Mouse (Mus musculus) urinary bladder, postnatal 25 days (tissue): ENCODE results near the gene Arhgap28.

ENCODE experiments used
- DNase-seq: peaks from one replicate; pipeline ENCODE4 v3.0.0; 2022; ENCODE audit warnings: low spot score

Arhgap28 gene

GRCm38 (mm10) chr17:68003741-68004560 lies at the start of gene Arhgap28:
Arhgap28 (minus strand) TSS chr17:68004120.
- DNase-seq, result peak; percentile 80

- no peak for DNase-seq
Observed at GRCm38 (mm10) chr17:68046341-68046675, 42.4 kb upstream of the Arhgap28 start.

GRCm38 (mm10) chr17:68045655-68046340 lies 41.9 kb upstream of the Arhgap28 start:
- no peak for DNase-seq

DNA sequence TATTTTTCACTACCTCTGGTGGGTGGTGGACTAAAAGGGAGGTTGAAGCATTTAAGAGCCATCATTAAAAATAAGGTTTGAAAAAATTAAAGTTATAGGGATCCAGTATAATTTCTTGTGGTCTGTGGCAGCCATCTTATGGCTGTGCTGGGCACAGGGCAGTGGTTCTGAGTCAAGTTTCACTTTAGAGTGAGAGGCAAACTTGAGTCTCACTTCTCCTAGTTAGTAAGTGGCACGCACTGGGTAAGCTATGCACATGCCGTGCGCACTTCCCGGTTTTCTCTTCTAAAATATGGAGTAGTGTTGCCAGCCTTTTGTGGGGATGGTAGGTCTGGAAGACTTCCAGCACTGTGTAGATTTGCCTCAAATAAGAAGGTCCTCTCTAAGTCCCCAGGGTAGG lies 38.5 kb upstream of the Arhgap28 start:
- DNase-seq, result no peak

DNA sequence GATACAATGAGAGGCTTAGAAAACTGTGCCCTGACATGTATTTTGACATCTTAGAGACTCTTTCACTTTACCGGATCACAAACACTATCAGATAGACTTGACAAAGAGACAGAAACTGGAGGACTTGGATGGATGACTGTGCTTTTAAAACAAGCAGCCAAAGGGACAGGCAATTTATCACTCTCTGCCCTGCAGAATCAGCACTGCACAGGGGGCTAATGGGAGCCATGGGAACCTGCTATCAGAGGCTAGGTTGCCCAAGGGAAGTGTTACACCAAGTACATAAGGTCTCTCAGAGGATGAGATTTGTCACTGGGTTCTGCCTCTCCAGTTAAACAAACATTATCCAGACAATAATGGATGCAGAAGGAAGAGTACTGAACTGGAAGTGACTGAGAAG lies 33.1 kb upstream of the Arhgap28 start:
- DNase-seq, result no peak

DNA sequence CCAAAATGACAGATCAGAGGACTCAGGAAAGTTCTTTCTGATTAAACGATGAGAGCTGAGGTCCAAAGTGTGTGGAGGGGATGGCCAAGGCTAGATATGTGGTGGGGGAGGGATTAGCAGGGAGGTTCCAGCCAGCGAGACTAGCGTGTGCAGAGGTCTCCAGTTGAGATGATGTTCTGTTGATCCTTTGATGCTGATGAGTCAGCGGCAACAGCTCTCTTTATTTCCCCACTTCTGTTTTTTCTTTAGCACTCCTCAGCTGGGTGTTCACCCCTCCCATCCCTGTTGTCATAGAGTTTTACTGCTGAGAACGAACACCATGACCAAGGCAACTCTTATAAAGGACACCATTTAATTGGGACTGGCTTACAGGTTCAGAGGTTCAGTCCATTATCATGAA lies 25.6 kb upstream of the Arhgap28 start:
- no peak for DNase-seq

DNA sequence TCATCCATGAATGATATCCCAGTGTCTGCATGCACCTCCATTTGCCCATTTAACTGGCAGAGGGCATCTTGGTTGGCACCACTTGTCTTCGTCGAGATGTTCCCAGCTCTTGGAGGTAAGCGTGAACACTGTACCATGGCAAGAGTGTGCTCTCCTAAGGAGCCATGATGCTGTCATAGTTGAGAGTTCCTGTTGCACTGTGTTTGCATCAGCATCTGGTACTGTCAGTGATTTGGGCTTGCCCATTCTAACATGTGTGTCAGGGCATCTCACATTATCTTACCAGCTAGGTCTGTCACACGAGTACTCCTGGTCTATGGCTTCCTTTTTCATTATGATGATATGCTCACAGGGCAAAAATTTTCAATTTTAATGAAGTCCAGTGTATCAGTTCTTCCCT lies 24.6 kb upstream of the Arhgap28 start:
- DNase-seq, result no peak

- no peak for DNase-seq
Observed at GRCm38 (mm10) chr17:68024327-68024726, 20.4 kb upstream of the Arhgap28 start.

- no peak for DNase-seq
Observed at GRCm38 (mm10) chr17:68019466-68020065, 15.6 kb upstream of the Arhgap28 start.

GRCm38 (mm10) chr17:68017095-68017494 lies 13.2 kb upstream of the Arhgap28 start:
- DNase-seq, result no peak

DNA sequence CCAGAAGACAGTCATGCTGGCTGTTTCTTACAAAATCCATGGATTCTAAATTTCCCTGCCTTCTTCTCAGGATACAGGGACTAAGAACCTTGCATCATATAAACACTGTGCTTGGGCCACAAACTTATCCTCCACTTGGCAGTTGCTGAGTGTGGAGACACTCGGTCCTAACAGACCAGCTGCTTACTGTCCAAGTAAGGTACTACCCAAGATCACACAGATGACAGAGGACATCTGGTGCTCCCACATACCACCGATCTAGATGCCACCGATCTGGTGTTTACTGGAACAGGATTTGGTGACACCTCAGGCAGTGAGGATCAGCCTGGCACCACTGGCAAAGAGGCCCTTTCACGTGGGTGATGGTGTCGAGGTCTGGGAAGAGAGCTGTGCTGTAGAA lies 7.7 kb upstream of the Arhgap28 start:
- no peak for DNase-seq

DNA sequence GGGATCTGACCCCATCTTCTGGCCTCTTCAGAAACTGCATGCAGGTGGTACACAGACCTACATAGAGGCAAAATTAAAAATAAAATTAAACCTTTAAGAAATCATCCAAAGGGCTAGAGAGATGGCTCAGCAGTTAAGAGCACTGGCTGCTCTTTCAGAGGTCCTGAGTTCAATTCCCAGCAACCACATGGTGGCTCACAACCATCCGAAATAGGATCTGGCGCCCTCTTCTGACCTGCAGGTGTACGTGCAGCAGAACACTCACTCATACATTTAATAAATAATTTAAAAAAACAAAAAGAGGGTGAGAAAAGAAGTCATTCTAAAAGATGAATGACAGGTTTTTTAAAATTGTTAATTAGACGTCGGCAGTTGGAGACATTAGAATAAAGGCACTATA lies 6.1 kb upstream of the Arhgap28 start:
- no peak for DNase-seq

GRCm38 (mm10) chr17:68004581-68005330 lies 836 bp upstream of the Arhgap28 start:
- no peak for DNase-seq

DNA sequence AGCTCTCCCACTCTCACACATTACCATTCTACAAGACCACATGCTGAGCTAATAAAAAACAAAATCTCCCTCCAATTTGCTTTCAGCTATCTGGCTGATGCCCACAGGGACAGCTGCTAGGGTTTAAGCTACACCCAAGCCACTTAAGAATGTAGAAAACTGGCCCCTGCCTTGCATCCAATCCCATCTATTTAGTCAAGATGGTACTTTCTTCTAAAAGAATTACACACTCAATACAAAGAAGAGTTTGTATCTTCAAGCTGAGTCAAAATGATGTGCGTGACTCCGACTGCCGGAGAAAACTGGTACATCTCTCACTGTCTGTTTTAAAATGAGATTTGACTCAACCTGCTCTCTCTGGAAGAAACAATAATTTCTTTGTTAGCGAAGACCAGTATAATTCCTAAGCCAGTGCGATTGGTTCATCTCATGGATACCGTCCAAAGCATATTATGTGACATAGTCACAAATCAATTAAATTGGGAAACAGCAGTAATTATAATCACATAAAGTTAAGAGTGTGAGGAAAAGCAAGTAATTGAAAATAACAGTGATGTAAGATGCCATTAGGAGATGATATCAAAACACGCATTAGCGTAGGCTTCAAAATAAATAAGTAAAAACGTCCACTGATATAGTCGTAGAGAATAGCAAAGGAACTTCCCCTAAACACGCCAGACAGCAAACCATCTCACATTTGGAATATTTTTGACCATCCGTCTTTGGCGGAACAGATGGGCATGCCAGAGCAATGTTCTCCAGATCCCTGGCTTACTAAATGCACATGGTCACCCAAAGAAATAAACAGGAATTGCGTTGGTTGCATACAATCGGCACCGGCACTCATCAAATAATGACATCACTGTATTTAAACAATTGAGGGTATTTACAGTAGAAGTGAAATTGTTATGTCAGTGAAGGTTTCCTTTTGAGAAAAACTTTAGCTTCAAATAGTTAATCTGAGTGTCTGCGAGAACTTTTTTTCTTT lies 1.0 kb downstream of the Arhgap28 start:
- no peak for DNase-seq

- DNase-seq, result no peak
Observed at GRCm38 (mm10) chr17:67999801-68000200, 4.1 kb downstream of the Arhgap28 start.

DNA sequence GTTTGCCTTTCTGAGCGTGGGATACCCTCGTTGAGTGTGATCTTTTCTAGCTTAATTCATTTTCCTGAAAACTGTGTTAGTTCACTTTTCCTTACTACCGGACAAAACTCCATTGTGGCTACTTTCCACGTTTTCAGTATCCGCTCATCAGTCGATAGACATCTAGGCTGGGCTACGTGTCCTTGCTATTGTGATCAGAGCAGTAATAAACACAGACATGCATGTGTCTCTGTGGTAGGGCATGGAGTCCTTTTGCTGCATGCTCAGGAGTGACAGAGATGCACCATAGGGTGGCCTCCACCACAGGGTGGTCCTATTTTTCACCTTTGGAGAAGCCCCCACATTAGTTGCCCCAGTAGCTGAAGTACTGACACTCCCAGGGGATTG lies 7.2 kb downstream of the Arhgap28 start:
- no peak for DNase-seq

GRCm38 (mm10) chr17:67996097-67996768 lies 7.7 kb downstream of the Arhgap28 start:
- no peak for DNase-seq

DNA sequence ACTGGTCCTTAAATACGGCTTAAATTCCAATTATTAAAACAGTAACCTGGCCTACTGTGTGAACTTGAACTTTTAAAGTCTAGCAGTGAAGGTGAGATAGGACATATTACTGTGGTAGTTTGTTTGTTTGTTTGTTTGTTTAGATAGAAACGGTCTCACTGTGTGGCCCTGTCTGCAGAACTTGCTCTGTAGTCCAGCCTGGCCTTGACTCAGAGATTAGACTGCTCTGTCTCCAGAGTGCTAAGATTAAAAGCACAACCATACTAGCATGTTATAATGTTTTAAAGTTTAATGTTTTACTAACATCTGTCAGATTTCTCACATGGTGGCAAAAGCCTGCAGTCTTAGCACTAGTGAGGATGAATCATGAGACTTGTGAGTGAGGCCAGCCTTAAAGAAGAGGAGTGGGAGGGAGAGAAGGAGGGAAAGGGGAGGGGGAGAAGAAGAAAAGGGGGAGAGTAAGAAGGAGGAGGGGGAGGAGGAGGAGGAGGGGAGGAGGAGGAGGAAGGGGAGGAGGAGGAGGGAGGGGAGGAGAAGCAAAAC lies 8.6 kb downstream of the Arhgap28 start:
- no peak for DNase-seq

- DNase-seq, result no peak
Observed at GRCm38 (mm10) chr17:67994861-67995260, 9.1 kb downstream of the Arhgap28 start.

- DNase-seq, result no peak
Observed at GRCm38 (mm10) chr17:67993371-67994045, 10.4 kb downstream of the Arhgap28 start.
